Mouse (Mus musculus): ENCODE data around the gene Ajm1. TPM values are rescaled to one million over a fixed set of nuclear protein-coding genes. Genes with fewer than 3 reads are reported as not detected.

Ajm1 gene
- polyA plus RNA-seq, 1 experiment from 2014 or later = 0.09 TPM

- Histone ChIP-seq H3K4me2 (peak within 1 kb of the TSS; percentile 82), H3K4me1 (peaks cover 57% of the 10 kb centered on the region), H3K27me3 (peaks cover 42% of the 10 kb centered on the region), H3K4me3 (peak within 1 kb of the TSS; percentile 53), H3K36me3 (peaks cover 17% of the 10 kb centered on the region), H3K9me3 (no peaks in the 10 kb centered on the region), H3K9ac (peak within 1 kb of the TSS; percentile 57), H3K27ac (peak within 1 kb of the TSS; percentile 87)
- peak; percentile 98 for ATAC-seq (ENCODE audit: borderline replicate concordance, extremely low read depth, low FRiP score, low TSS enrichment)
- WGBS = under 1% methylated on average over 45 of the region's 45 CpGs
Observed at GRCm38 (mm10) chr2:25574579-25575431, 6.8 kb downstream of the Ajm1 start, which contains the start of the genes Mamdc4 and Phpt1. TSS of gene Mamdc4 (minus strand) at chr2:25574845. TSS of gene Phpt1 (minus strand) at chr2:25575224.

- Histone ChIP-seq H3K4me3 (peak overlapping the region; percentile 53), H3K4me1 (peaks cover 51% of the 10 kb centered on the region), H3K9ac (peak overlapping the region; percentile 53), H3K27me3 (peaks cover 36% of the 10 kb centered on the region), H3K36me3 (peaks cover 24% of the 10 kb centered on the region), H3K27ac (0 out of 2 replicates have a peak overlapping the region, but pooled peaks have one; percentile 87), H3K9me3 (no peaks in the 10 kb centered on the region), H3K4me2 (peak overlapping the region; percentile 82)
- ATAC-seq (ENCODE audit: borderline replicate concordance, extremely low read depth, low FRiP score, low TSS enrichment) = no peak
- 17% methylated on average over 11 of the region's 11 CpGs for WGBS
Observed at GRCm38 (mm10) chr2:25574136-25574535, 7.4 kb downstream of the Ajm1 start.

DNA sequence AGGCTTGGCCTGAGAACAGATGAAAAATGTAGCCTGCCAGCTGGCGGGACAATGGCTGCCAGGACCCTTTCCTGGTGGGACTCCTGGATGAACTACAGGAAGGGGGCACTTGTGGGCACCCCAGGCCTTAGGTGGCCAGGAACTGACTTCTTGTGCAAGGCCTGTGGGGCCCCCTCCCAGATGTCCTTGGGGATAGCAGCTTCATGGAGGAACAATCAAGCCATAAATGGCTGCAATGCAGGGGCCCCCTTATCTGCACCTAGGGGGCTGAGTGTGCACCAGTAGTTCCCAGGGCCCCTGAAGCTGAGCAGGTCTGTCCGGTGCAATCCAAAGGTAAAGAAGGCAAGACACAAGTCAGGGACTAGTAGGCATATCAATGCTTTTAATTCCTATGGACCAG is 8.5 kb downstream of the Ajm1 start:
- Histone ChIP-seq H3K4me3 (no peak overlapping the region), H3K9ac (no peak overlapping the region), H3K9me3 (no peaks in the 10 kb centered on the region), H3K36me3 (peaks cover 34% of the 10 kb centered on the region), H3K4me2 (no peak overlapping the region), H3K27ac (no peak overlapping the region), H3K27me3 (peaks cover 25% of the 10 kb centered on the region), H3K4me1 (peaks cover 40% of the 10 kb centered on the region)
- ATAC-seq (ENCODE audit: borderline replicate concordance, extremely low read depth, low FRiP score, low TSS enrichment) = no peak
- WGBS = 85% methylated on average over 2 of the region's 2 CpGs

DNA sequence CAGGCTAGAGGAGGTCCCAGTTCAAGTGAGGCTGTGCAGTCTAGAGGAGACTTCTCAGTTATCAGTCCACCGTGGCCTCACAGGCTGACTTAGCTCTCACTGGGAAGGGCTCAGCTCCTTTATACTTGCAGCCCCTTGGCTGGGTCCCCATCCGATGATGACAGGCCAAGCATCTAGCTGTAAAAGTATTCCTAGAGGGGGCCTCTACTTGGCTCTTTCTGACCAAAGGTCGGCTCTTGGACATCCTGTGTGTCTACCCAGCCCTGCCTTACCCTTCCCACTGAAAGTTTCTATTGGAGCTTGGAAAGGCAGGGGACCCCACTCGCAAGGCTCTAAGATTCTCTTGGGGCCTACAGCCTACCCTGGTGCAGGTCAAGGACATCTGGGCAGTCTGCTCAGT is 10.3 kb downstream of the Ajm1 start:
- no peak overlapping the region for H3K4me2 ChIP-seq
- ATAC-seq (ENCODE audit: borderline replicate concordance, extremely low read depth, low FRiP score, low TSS enrichment) = no peak
- H3K27ac ChIP-seq = no peak overlapping the region
- H3K27me3 ChIP-seq = peaks cover 7% of the 10 kb centered on the region
- no peaks in the 10 kb centered on the region for H3K9me3 ChIP-seq
- 85% methylated on average over 4 of the region's 4 CpGs for WGBS
- H3K9ac ChIP-seq = no peak overlapping the region
- peaks cover 34% of the 10 kb centered on the region for H3K36me3 ChIP-seq
- peaks cover 23% of the 10 kb centered on the region for H3K4me1 ChIP-seq
- H3K4me3 ChIP-seq = no peak overlapping the region

GRCm38 (mm10) chr2:25569323-25569722 is 12.2 kb downstream of the Ajm1 start:
- Histone ChIP-seq H3K36me3 (peaks cover 51% of the 10 kb centered on the region), H3K27ac (no peak overlapping the region), H3K9me3 (no peaks in the 10 kb centered on the region), H3K27me3 (no peaks in the 10 kb centered on the region), H3K9ac (no peak overlapping the region), H3K4me1 (peaks cover 14% of the 10 kb centered on the region), H3K4me3 (no peak overlapping the region), H3K4me2 (no peak overlapping the region)
- no peak for ATAC-seq (ENCODE audit: borderline replicate concordance, extremely low read depth, low FRiP score, low TSS enrichment)
- WGBS = 94% methylated on average over 3 of the region's 3 CpGs

DNA sequence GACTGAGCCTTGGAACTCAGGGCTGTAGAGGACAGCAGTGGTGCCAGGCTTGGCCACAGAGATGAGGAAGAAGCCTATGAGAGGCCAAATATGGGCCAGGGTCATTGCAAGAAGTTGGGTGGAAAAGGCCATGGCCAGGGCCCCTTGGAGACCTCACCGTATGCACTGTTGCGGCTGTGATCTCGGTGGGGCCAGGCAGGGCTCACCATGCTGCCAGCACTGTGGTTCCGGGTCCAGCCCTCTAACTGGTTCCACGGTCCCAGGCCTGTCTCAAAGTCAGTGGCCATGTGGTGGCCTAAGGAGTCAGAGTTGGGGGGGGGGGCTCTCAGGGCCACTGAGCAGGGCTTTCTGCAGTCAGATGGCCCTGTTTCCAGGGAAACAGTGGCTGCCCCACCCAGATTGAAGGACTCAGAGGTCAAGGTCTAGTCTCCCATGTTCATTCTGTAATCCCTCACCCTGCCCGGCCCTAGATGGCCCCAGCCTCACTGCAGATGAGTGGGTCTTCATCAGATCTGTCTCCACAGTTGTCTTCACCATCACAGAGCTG is 13.0 kb downstream of the Ajm1 start:
- Histone ChIP-seq H3K4me3 (no peak overlapping the region), H3K9ac (no peak overlapping the region), H3K27ac (no peak overlapping the region), H3K4me2 (no peak overlapping the region), H3K9me3 (no peaks in the 10 kb centered on the region), H3K4me1 (peaks cover 7% of the 10 kb centered on the region), H3K36me3 (peaks cover 58% of the 10 kb centered on the region), H3K27me3 (no peaks in the 10 kb centered on the region)
- WGBS = 88% methylated on average over 6 of the region's 6 CpGs
- ATAC-seq (ENCODE audit: borderline replicate concordance, extremely low read depth, low FRiP score, low TSS enrichment) = no peak

GRCm38 (mm10) chr2:25566558-25566957 is 15.0 kb downstream of the Ajm1 start:
- WGBS = 77% methylated on average over 6 of the region's 6 CpGs
- Histone ChIP-seq H3K9me3 (no peaks in the 10 kb centered on the region), H3K27ac (no peak overlapping the region), H3K27me3 (no peaks in the 10 kb centered on the region), H3K4me1 (no peaks in the 10 kb centered on the region), H3K36me3 (peaks cover 71% of the 10 kb centered on the region), H3K4me3 (no peak overlapping the region), H3K9ac (no peak overlapping the region), H3K4me2 (no peak overlapping the region)
- ATAC-seq (ENCODE audit: borderline replicate concordance, extremely low read depth, low FRiP score, low TSS enrichment) = no peak

GRCm38 (mm10) chr2:25565741-25566140 is 15.8 kb downstream of the Ajm1 start:
- Histone ChIP-seq H3K4me3 (no peak overlapping the region), H3K4me2 (no peak overlapping the region), H3K9me3 (no peaks in the 10 kb centered on the region), H3K4me1 (no peaks in the 10 kb centered on the region), H3K27ac (no peak overlapping the region), H3K36me3 (peaks cover 75% of the 10 kb centered on the region), H3K27me3 (no peaks in the 10 kb centered on the region), H3K9ac (no peak overlapping the region)
- ATAC-seq (ENCODE audit: borderline replicate concordance, extremely low read depth, low FRiP score, low TSS enrichment) = no peak
- WGBS = 91% methylated on average over 8 of the region's 8 CpGs

DNA sequence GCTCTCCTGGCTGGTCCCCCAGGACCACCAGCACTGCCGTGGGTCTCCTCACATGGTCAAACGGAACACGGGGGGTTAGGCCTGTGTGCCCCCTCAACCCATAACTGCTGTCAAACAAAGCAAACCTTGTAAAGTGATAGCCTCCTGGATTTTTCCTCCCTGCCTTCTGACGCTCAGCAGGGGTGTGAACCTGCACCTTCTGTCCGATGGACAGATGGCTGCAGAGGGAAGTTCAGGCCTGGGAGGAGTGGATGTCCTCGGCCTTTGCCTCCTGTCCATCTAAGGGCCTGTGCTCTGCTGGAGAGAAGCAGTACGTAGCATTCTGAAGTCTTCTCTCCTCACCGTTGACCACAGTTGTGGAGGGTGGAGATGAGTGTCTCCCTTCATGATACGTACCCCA is 19.6 kb downstream of the Ajm1 start:
- peaks cover 58% of the 10 kb centered on the region for H3K36me3 ChIP-seq
- peaks cover 15% of the 10 kb centered on the region for H3K4me1 ChIP-seq

GRCm38 (mm10) chr2:25560551-25560950 is 21.0 kb downstream of the Ajm1 start:
- H3K9me3 ChIP-seq = no peaks in the 10 kb centered on the region
- H3K36me3 ChIP-seq = peaks cover 54% of the 10 kb centered on the region
- peaks cover 21% of the 10 kb centered on the region for H3K4me1 ChIP-seq
- no peaks in the 10 kb centered on the region for H3K27me3 ChIP-seq
- no peak overlapping the region for H3K4me3 ChIP-seq
- 85% methylated on average over 8 of the region's 8 CpGs for WGBS
- H3K27ac ChIP-seq = no peak overlapping the region
- no peak overlapping the region for H3K4me2 ChIP-seq
- H3K9ac ChIP-seq = no peak overlapping the region
- no peak for ATAC-seq (ENCODE audit: borderline replicate concordance, extremely low read depth, low FRiP score, low TSS enrichment)

More for the DNA sequence above, 19.6 kb downstream of the Ajm1 start:
- Histone ChIP-seq H3K27me3 (no peaks in the 10 kb centered on the region), H3K27ac (no peak overlapping the region), H3K9me3 (no peaks in the 10 kb centered on the region), H3K4me2 (no peak overlapping the region), H3K9ac (no peak overlapping the region), H3K4me3 (no peak overlapping the region)
- 74% methylated on average over 9 of the region's 9 CpGs for WGBS
- ATAC-seq (ENCODE audit: borderline replicate concordance, extremely low read depth, low FRiP score, low TSS enrichment) = no peak

DNA sequence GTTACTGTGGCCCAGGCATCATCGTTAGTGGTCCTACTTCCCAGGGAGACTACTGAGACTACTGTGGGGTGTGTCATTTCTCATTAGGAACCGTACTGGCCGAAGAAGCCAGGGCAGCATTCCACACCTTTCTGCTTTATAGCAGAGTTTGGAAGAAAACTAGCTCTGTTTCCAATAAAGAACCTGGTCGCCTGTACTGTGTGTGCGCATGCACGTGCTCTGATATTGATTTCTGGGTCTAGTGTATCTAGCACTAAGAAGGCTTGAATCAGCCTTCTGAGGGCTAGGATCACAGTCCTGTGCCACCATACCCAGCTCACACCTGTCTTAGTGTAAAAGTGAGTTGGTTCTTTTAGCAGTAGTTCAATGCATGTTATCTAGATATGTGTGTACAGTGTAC is 22.8 kb downstream of the Ajm1 start:
- WGBS = 65% methylated on average over 6 of the region's 6 CpGs
- peak overlapping the region; percentile 95 for H3K9ac ChIP-seq
- H3K4me3 ChIP-seq = peak overlapping the region; percentile 99
- no peaks in the 10 kb centered on the region for H3K27me3 ChIP-seq
- ATAC-seq (ENCODE audit: borderline replicate concordance, extremely low read depth, low FRiP score, low TSS enrichment) = no peak
- H3K36me3 ChIP-seq = peaks cover 36% of the 10 kb centered on the region
- no peak overlapping the region for H3K27ac ChIP-seq
- peak overlapping the region; percentile 91 for H3K4me2 ChIP-seq
- H3K4me1 ChIP-seq = peaks cover 21% of the 10 kb centered on the region
- no peaks in the 10 kb centered on the region for H3K9me3 ChIP-seq

DNA sequence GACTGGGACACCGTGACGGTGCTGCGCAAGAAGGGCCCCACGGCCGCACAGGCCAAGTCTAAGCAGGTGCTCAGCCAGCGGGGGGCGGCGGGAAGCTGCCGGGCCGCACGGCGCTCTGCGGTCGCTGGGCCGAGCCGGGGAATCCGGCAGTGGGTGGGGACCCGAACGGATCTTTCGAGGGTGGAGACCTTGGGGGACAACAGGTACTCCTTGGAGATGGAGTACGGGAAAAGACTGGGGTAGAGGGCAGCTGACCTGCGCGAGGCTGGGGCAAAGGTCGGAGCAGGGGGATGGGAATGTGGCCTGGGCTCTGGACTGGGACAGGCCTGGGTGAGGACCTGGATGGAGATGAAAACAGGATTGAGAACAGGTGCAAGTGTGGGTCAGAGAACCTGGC is 23.6 kb downstream of the Ajm1 start:
- peak; percentile 43 for ATAC-seq (ENCODE audit: borderline replicate concordance, extremely low read depth, low FRiP score, low TSS enrichment)
- no peaks in the 10 kb centered on the region for H3K9me3 ChIP-seq

More for the DNA sequence above, 23.6 kb downstream of the Ajm1 start:
- Histone ChIP-seq H3K4me1 (peaks cover 21% of the 10 kb centered on the region), H3K27me3 (no peaks in the 10 kb centered on the region), H3K4me2 (peak overlapping the region; percentile 91), H3K4me3 (peak overlapping the region; percentile 99), H3K27ac (peak overlapping the region; percentile 70), H3K9ac (peak overlapping the region; percentile 95), H3K36me3 (peaks cover 28% of the 10 kb centered on the region)
- under 1% methylated on average over 24 of the region's 24 CpGs for WGBS

Measured in lung, embryonic 15.5 days (tissue).